Mouse (Mus musculus) WW6 (cell line): Measurements from ENCODE around the gene Hdgfl2.
"Not testable (repeated sequence)": the region's sequence is repeated elsewhere in the genome, so short reads cannot be mapped to it uniquely, and the experiment has no call there.

Experiments
- DNase-seq: peaks from one replicate; pipeline ENCODE4 v3.0.0-alpha.2; 2013; ENCODE audit warnings: low read depth, low spot score

Gene Hdgfl2

DNA sequence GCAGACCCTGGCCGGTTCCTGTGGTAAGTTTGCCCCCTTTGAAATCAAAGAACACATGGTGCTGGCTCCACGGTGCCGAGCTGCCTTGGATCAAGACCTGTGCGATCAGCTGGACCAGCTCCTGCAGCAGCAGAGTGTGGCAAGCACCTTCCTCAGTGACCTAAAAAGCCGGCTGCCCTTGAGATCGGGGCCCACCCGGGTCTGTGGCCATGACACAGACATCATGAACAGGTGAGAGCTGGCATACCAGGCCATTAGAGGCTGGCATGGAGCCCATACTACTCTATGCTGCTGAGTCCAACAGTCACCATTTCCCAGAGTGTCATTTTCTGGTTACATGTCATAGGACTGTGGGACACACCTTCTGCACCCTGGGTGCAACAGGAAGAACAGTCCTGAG is 17.4 kb upstream of the Hdgfl2 start:
- no peak for DNase-seq

DNA sequence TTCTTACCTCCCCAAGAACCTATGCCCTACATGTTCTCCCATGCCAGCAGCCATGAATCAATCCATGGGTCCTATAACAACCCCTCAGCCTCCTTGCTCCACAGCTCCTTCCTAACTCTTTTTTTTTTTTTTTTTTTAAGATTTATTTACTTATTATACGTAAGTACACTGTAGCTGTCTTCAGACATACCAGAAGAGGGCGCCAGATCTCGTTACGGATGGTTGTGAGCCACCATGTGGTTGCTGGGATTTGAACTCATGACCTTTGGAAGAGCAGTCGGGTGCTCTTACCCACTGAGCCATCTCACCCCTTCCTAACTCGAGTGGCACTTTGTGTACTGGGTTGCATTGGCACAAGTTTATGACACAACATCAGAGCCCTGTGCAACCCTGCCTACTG is 13.7 kb upstream of the Hdgfl2 start:
- DNase-seq = not testable (repeated sequence)

DNA sequence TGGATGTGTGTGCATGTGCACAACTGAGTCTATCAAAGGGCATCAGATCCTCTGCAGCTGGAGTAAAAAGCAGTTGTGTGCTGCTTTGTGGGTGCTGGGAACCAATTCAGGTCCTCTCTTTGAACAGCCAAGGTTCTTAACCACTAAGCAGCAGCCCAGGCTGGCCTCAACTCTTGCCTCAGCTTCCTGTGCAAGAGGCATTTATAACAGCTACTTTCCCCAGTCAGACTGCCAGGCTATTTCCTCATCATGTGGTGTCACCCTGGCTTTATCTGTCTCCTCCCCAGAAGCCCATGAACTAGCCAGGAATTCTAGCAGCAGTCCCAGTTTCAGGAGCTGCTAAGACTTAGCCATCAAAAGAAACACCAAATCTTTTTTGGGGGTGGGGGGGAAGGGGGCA is 13.0 kb upstream of the Hdgfl2 start:
- DNase-seq = no peak

DNA sequence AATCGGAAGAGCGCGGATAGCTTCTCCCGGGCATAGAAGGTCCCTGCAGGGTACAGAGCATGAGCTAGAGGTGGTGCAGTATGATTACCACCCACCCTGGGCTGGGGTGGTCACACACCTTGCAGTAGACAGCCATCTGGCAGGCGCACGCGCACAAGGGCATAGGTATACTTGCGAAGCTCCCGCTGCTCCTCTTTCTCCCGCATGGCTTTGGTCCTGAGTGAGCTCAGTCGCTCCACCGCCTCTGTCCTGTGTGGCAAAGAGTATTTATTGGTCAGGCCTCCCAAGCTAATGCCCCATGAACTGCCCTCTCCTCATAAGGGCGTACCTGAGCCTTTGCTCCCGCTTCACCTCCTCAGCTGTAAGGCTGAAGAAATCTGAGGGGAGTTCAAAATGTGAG is 10.4 kb upstream of the Hdgfl2 start:
- DNase-seq = no peak

DNA sequence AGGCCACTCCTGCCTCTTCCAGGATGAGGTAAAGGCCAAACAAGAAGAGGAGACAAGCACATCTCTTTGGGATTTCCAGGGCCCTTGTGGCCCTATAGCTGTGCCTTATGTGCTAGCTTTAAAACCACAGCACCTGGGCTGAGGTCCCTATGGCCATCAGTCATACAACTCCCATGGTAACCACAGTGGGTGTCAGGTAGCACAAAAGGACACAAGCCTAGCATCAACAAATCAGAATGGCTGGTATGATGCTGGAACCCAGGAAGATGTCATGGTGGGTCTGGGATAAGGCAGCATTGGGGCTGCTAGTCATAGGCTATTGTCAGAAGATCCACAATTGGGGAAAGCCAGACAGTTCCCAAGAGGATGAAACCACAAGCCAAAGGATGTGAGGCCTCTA is 8.3 kb upstream of the Hdgfl2 start:
- no peak for DNase-seq

DNA sequence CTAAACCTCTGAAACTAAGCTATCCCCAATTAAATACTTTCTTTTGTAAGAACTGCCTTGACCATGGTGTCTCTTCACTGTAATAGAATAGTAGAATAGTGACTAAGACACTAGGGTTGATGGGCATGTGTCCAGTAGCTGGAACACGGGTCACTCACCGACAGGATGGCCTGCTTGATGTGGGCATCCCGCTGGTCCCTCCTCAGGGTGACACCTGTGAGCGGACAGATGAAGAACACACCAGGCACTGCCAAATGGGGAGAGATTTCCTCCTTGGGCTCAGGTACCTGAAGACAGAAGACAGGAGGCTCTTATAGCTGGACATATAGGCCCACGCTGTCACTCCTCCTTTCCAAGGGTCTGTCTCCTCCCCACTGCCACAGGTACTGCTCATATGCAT is 7.2 kb upstream of the Hdgfl2 start:
- DNase-seq = no peak

DNA sequence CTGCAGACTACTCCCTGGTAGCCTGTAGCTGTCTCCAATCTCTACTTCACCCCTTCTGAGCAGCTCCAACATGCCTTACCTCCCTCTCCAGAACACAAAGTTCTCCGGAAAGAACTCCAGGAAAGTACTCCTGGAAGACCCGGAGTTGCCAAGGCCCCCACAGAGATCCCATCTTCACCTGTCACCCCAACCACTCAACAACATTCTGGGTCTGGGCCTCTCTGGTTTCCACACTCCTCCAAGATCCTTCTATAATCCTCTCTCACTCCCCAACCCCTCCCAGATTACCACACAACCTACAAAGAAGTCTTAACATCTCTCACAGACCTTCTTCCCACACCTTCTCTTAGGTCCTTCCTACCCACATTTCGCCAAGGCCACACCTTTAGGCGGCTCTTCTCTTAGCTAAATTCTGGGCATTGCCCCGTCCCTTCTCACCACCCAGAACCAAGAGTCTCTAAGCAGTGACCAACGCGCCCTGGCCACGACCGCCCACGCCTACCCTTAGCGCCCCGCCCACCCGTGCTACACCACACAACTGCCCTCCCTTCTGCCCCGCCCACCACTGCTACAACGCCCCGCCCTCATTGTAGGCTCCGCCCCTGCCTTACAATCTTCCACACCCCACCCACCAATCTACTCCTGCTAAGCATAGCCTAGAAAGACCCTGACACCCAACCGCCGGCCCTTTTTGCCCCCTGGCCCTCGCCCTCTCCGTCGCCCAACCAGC is 5.2 kb upstream of the Hdgfl2 start:
- DNase-seq = peak; percentile 82

DNA sequence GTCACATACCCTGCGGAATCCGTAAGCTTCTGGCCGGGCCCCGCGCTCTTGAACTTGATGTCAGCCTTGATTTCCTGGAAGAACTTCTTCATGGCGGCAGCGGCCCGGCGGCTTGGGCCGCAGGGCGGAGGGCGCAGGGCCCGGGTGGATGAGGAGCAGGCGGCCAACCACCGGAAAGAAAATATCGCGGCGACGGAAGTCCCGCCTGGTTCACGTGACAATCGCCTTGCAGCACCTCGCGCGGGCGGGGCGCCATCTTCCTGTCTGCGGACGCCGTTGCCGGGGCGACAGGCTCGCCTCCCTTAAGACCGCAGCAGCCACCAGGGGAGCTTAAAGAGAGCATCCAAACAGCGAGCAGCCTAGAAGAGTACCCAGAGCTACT is 4.6 kb upstream of the Hdgfl2 start, which contains the start of gene Ubxn6:
Ubxn6 (minus strand) TSS at position 202 of the 382 bp plus-strand sequence.
- peak; percentile 92 for DNase-seq

DNA sequence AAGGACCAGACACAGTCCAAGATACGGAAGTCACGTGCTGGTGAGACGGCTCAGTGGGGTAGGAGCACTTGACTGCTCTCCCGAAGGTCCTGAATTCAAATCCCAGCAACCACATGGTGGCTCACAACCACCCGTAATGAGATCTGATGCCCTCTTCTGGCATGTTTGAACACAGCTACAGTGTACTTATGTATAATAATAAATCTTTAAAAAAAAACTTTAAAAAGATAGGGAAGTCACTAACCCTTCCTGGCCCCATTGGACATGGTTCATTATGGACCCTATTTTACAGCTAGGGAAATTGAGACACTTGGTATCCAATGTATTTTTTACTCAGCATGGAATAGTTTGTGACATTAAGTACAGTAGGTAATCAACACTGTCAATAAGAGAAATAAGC is 1.9 kb upstream of the Hdgfl2 start:
- DNase-seq = no peak

DNA sequence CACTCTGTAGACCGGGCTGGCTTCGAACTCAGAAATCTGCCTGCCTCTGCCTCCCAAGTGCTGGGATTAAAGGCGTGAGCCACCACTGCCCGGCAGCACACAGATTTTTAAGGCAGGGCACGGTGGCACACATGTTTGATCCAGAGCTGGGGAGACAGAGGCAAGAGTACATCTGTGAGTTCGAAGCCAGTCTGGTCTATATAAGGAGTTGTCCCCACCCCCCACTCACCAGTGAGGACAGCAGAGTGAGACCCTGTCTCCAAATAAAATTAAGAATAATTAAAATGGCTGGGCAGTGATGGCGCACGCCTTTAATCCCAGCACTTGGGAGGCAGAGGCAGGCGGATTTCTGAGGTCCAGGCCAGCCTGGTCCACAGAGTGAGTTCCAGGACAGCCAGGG is 1.1 kb upstream of the Hdgfl2 start:
- DNase-seq = not testable (repeated sequence)

DNA sequence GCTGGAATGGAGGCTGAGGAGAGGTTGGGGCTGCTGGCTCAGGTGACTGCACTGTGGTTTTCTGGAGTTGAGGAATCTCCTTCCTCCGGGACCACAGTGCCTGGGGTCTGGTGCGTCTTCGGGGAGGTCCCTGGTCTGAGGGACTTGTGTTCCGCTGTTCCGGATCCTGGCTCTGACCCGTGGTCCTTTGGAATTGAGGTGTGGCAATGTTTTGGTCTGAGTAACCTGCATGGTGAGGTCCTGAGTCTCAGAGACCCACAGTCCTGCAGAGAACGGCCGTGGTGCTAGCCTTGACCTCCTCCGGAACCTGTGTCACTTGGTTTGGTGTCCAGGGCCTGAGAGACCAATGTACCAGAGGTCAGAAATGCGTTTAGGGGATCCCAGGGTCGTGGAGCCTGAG is 487 bp downstream of the Hdgfl2 start:
- DNase-seq = no peak

DNA sequence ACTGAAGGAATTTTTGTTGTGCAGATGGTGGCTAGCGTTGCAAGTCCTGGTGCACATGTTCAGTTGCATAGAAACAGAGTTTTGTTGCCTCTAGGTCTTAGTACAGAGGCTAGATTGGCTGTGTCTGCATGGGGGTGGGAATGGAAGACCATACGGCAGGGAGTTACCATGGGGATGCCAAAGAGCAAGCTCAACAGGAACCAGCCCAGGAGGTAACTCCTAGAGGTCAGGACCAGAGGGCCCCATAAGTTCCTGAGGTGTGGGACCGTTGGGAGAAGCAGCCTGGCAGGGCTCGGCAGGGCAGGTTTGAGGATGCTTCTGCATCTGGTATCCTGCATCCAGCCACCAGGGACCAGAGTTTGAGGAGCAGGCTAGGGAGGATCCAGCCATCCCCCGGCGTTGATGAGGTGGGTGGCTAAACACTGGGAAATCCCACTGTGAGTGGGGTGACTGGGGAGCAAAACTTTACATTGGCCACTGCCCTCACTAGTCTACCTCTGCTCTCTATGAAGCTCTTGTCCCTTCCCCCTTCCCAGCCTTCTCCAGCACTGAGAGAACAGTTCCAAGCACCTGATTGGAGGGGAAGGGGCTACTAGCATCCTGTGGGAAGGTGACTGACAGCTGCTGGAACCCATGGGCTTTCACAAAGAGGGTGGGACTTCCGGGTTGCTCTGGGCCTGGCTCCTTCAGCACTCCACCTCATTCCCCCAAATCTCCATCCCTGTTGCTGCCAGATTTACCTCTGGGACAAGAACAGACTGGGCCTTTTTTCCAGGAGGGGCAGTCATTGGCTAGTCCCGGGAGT is 1.5 kb downstream of the Hdgfl2 start:
- peak; percentile 71 for DNase-seq

DNA sequence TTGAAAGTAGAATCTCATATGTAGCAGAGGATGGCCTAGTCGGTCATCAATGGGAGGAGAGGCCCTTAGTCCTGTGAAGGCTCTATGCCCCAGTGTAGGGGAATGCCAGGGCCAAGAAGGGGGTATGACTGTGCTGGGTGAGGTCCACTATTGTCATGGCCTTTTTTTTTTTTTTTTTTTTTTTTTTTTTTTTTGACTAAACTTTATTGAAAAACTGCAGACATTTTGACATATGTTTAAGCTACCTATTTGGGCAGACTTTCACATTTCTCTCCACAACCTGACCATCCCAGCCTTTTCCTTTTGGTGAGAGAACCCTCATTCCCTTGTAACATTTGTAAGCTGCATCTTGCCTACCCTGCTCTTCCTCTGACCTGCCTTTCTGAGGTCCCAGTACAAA is 12.9 kb downstream of the Hdgfl2 start:
- no peak for DNase-seq

DNA sequence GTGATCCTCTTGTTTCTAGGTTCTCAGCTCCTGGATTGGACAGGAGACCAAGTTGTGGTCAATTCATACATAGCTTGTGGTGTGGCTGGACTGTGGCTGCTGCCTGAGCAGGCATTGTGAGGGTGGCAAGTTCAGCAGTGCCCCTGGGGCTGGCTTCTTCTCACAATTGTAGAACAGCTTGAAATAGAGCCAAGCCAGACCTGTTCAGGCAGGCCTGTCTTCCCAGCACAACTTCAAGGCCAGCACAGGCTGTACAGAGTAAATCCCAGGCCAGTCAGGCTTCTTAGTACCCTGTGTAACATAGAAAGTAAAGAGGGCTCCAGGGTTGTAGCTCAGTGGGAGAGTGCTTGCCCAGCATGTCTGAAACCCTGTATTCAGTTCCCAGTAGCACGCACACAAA is 13.4 kb downstream of the Hdgfl2 start:
- DNase-seq = no peak

DNA sequence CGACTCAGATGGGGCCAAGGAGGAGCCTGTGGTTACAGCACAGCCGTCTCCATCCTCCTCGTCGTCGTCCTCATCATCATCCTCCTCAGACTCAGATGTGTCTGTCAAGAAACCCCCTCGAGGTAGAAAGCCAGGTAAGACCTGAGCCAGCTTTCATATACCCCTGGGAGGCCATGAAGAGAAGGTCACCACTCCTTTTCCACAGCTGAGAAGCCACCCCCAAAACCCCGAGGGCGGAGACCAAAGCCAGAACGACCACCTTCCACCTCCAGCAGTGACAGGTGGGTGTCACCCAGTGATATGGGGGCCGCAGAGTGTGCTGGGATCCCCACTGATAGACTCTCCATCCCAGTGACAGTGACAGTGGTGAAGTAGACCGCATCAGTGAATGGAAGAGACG is 17.4 kb downstream of the Hdgfl2 start:
- no peak for DNase-seq

DNA sequence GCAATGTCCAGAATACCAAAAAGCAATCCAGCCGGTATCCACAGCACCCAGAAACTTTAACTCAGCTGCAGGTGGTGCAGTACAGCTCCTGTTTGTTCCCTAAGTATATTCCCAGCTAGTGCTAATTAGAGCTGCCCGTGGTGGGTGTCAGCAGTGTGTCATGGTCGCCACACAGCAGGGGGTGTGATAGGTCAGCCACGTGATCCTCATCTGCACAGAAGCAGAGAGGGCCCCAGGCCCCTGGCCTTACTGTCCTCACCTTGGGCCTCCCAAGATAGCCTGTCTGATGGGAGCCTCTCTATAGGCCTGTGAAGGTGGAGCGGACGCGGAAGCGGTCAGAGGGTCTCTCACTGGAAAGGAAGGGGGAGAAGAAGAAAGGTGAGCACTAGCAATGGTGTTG is 18.7 kb downstream of the Hdgfl2 start:
- no peak for DNase-seq

DNA sequence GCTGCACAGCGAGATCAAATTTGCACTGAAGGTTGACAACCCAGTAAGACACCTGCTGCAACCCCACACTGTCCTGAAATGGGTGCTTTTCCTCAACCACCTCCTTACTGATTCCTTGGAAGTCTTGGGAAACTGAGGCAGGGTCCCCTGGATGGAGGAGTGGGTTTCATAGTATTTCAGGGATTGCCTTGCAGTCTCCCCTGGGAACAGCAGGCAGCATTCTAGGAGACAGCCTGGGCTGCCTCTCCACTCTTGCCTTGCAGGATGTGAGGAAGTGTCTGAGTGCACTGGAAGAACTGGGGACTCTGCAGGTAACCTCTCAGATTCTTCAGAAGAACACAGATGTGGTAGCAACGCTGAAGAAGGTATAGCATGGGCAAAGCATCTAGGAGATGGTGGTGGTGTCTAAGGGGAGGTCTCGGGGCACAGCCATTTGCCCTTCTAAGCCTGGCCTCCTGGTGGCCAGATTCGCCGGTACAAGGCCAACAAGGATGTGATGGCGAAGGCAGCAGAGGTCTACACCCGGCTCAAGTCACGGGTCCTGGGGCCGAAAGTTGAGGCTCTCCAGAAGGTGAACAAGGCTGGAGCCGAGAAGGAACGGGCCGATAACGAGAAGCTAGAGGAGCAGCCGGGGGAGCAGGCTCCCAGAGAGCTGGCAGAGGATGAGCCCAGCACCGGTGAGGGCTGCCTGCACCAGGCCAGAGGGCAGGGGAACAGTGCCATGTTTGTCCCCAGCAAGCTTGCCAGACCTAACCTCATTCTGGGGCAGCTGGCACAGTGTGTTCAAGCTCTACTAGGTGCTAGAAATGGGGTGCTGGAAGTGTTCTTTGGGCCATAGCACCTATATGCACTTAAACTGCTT is 19.5 kb downstream of the Hdgfl2 start:
- DNase-seq = no peak

DNA sequence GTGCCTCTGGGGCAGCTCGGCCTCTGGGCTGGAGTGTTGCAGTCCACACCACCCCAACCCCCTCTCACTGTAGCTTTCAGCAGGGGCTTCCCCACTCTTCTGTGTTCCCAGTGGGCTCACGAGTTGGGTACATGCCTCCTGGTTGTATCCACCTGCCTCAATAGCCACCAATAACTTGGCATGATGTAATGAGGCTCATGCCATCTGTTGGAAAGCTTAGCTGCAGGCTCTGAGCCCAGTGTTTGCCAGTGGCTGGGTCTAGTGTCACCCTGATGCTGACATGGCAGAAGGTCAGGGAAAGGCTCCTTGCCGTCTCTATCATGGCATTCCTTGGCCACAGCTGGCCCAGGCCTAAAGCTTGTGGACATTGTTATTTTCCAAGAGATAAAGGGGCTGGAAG is 21.4 kb downstream of the Hdgfl2 start:
- DNase-seq = no peak

DNA sequence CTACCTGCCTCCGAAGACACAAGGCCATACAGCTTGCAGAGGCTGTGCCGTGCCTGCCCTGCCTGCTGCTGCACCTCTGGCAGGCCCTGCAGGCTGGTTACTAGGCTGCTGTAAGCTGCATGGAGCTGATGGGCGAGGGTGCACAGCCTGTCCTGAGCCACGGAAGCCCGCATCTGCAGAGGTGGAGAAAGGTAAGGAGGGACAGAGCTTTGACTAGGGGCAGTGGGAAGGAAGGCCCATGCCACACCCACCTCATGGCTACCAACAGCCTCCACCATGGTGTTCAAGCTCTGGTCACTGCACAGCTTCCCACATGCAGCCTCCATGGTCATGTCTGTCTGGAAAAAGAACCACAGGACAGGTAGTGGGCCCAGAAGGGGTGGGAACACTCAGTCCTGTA is 22.7 kb downstream of the Hdgfl2 start:
- no peak for DNase-seq

DNA sequence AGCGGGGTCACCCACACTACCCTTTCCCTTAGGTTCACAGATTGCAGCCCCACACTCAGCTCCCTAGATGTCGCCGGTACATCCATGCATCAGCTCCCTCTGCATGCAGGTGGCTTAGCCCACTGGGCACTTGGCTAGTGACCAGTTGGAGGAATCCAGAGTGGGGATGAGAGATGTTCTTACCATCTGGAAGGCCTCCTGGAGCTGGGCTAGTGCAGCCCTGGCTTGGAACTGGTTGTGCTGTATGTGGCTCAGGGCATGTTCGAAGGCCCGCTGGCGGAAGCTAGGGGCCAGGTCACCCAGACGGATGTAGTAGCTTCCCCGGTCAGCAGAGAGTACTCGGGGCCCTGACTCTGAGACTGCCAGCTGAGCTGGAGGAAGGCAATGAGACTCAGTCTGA is 23.5 kb downstream of the Hdgfl2 start:
- DNase-seq = no peak

DNA sequence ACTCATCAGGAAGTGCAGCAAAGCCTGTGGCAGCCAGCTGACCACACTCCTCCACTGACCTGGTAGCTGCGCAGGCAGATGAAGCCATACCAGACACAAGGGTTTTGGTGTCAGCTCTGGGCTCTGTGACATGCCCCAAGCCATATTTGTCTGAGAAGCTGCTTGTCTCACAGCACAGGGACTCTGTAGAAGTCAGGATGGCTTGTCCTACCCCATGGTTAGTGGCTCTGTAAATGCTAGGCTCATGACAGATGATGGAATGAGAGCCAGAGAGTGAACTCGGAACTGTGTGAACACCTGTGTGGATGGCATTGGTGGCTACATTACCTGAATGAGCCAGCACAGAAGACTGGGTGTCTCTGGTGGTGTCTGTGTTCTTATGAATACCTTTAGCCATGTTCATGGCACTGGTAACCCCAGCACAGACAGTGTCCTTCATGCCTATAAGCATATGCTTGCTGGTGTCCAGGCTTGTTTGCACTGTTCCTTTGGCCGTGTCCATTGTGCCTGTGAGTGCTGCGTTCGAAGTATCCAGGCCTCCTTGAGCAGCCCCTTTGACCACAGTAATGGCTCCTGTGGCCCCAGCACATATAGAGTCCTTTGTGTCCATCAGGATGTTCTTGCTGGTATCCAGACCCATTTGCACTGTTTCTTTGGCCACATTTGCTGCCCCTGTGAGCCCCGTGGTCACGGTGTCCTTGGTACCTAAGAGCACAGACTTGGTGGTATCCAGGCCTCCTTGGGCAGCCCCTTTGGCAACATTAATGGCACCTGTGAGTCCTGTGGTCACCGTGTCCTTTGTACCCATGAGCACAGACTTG is 24.2 kb downstream of the Hdgfl2 start:
- DNase-seq = no peak
